Mouse (Mus musculus): ENCODE measurements around the gene Lemd2. TPM values are rescaled to one million over a fixed set of nuclear protein-coding genes. Genes with fewer than 3 reads are reported as not detected.

Lemd2 gene
- polyA plus RNA-seq, 2 experiments: 3.1 to 16.4 TPM

DNA sequence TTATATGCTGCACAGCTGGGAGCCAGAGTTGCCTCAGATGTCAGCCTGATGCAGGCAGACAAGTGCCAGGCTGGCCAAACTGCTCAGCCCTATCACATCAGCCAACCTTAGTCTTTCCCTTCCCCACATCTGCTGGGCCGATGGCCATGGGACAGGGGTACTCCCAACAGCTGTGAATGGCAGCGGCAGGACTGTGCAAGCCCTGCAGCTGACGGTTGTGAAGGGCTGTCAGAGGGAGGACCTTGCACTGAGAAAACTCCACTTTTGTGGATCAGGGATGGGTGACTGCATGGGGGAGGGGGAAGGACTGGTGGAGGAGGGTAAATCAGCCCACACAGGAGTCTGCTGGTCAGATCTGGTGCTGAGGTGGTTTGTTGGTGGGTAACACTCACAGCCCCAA is 22.4 kb upstream of the Lemd2 start:
- ATAC-seq (ENCODE audit: insufficient read depth) (no peak), DNase-seq (ENCODE audit: low read depth in 3 of 3, low spot score in 3 of 3) (no peak)
- Histone ChIP-seq H3K9me3 (ENCODE audit: control insufficient read depth, low read length) (no peaks in the 10 kb centered on the region), H3K4me3 (ENCODE audit: insufficient read depth in 1 of 2, low read depth in 2 of 2, low read length in 2 of 2) (no peak overlapping the region), H3K4me1 (replicated peaks; ENCODE audit: control insufficient read depth in 2 of 2, insufficient read depth in 2 of 2, low read length in 1 of 2) (no peaks in the 10 kb centered on the region), H3K4me2 (ENCODE audit: low read depth) (no peak overlapping the region), H3K36me3 (replicated peaks; ENCODE audit: control insufficient read depth, insufficient read depth, low read depth) (no peaks in the 10 kb centered on the region), H3K27me3 (ENCODE audit: control insufficient read depth, insufficient read depth, low read length) (no peaks in the 10 kb centered on the region), H3K27ac (no peak overlapping the region), H3K9ac (replicated peaks) (no peak overlapping the region)
- 51% methylated on average over 3 of the region's 3 CpGs for WGBS (ENCODE audit: insufficient replicate concordance)
- TF ChIP-seq EP300 (IDR thresholded peaks at IDR 0.05; ENCODE audit: low read depth) (no peak), CTCF (IDR thresholded peaks at IDR 0.05; ENCODE audit: low read depth) (no peak)

DNA sequence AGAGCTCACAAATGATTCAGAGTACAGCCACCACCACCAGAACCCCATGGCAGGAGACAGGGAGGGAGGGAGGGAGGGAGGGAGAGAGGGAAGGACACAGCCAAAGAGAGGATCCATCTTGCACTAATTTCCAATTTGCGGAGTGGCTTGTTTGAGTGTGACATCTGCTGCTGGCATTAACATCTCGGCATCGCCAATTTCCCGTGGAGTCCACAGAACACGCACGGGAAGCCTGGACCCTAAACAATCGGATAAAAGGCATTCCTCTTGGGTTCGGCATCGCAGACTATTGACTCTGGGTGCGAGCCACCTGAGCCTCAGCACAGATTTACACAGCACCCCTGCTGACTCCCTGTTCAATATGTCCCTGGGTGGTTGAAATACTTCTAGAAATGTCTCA is 21.5 kb upstream of the Lemd2 start:
- Histone ChIP-seq H3K36me3 (replicated peaks; ENCODE audit: control insufficient read depth, insufficient read depth, low read depth) (no peaks in the 10 kb centered on the region), H3K4me3 (ENCODE audit: insufficient read depth in 1 of 2, low read depth in 2 of 2, low read length in 2 of 2) (no peak overlapping the region), H3K4me2 (ENCODE audit: low read depth) (no peak overlapping the region), H3K27me3 (ENCODE audit: control insufficient read depth, insufficient read depth, low read length) (no peaks in the 10 kb centered on the region), H3K27ac (no peak overlapping the region), H3K9ac (replicated peaks) (no peak overlapping the region), H3K9me3 (ENCODE audit: control insufficient read depth, low read length) (no peaks in the 10 kb centered on the region), H3K4me1 (replicated peaks; ENCODE audit: control insufficient read depth in 2 of 2, insufficient read depth in 2 of 2, low read length in 1 of 2) (no peaks in the 10 kb centered on the region)
- 73% methylated on average over 10 of the region's 10 CpGs for WGBS (ENCODE audit: insufficient replicate concordance)
- ATAC-seq (ENCODE audit: insufficient read depth) (no peak), DNase-seq (ENCODE audit: low read depth in 3 of 3, low spot score in 3 of 3) (no peak)
- TF ChIP-seq CTCF (IDR thresholded peaks at IDR 0.05; ENCODE audit: low read depth) (no peak), EP300 (IDR thresholded peaks at IDR 0.05; ENCODE audit: low read depth) (no peak)

DNA sequence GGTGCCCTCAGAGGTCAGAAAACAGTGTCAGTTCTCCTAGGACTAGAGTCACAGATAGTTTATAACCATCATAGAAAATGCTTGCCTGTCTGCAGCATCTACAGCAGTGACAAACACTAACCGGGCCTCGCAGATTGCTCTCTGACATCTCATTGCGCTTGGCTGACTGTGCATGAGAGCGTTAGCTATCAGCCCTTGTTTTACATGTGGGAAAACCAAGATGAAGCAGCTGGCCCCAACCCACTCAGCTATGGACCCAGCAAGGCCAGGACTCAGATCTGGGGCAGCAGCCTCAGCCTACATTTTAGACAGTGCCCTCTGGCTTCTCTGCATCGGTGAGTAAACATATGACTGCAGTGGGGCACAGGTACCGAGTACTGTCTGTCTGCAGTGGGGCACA is 19.6 kb upstream of the Lemd2 start:
- ATAC-seq (ENCODE audit: insufficient read depth): no peak
- Histone ChIP-seq H3K27ac (no peak overlapping the region), H3K4me2 (ENCODE audit: low read depth) (no peak overlapping the region), H3K4me1 (replicated peaks; ENCODE audit: control insufficient read depth in 2 of 2, insufficient read depth in 2 of 2, low read length in 1 of 2) (no peaks in the 10 kb centered on the region), H3K9me3 (ENCODE audit: control insufficient read depth, low read length) (no peaks in the 10 kb centered on the region), H3K36me3 (replicated peaks; ENCODE audit: control insufficient read depth, insufficient read depth, low read depth) (no peaks in the 10 kb centered on the region), H3K27me3 (ENCODE audit: control insufficient read depth, insufficient read depth, low read length) (no peaks in the 10 kb centered on the region), H3K4me3 (ENCODE audit: insufficient read depth in 1 of 2, low read depth in 2 of 2, low read length in 2 of 2) (no peak overlapping the region), H3K9ac (replicated peaks) (no peak overlapping the region)
- DNase-seq (ENCODE audit: low read depth in 3 of 3, low spot score in 3 of 3): no peak
- TF ChIP-seq EP300 (IDR thresholded peaks at IDR 0.05; ENCODE audit: low read depth): no peak
- no peak for TF ChIP-seq CTCF (IDR thresholded peaks at IDR 0.05; ENCODE audit: low read depth)
- WGBS (ENCODE audit: insufficient replicate concordance): 75% methylated on average over 6 of the region's 6 CpGs

GRCm38 (mm10) chr17:27221562-27221961 is 17.3 kb upstream of the Lemd2 start:
- H3K9me3 ChIP-seq (ENCODE audit: control insufficient read depth, low read length): no peaks in the 10 kb centered on the region
- no peak overlapping the region for H3K4me2 ChIP-seq (ENCODE audit: low read depth)
- DNase-seq (ENCODE audit: low read depth in 3 of 3, low spot score in 3 of 3): no peak
- WGBS (ENCODE audit: insufficient replicate concordance): 71% methylated on average over 16 of the region's 16 CpGs
- H3K27me3 ChIP-seq (ENCODE audit: control insufficient read depth, insufficient read depth, low read length): no peaks in the 10 kb centered on the region
- H3K36me3 ChIP-seq (replicated peaks; ENCODE audit: control insufficient read depth, insufficient read depth, low read depth): no peaks in the 10 kb centered on the region
- H3K4me3 ChIP-seq (ENCODE audit: insufficient read depth in 1 of 2, low read depth in 2 of 2, low read length in 2 of 2): no peak overlapping the region
- TF ChIP-seq EP300 (IDR thresholded peaks at IDR 0.05; ENCODE audit: low read depth) (no peak), CTCF (IDR thresholded peaks at IDR 0.05; ENCODE audit: low read depth) (no peak)
- no peak for ATAC-seq (ENCODE audit: insufficient read depth)
- H3K9ac ChIP-seq (replicated peaks): no peak overlapping the region
- no peak overlapping the region for H3K27ac ChIP-seq
- H3K4me1 ChIP-seq (replicated peaks; ENCODE audit: control insufficient read depth in 2 of 2, insufficient read depth in 2 of 2, low read length in 1 of 2): no peaks in the 10 kb centered on the region

DNA sequence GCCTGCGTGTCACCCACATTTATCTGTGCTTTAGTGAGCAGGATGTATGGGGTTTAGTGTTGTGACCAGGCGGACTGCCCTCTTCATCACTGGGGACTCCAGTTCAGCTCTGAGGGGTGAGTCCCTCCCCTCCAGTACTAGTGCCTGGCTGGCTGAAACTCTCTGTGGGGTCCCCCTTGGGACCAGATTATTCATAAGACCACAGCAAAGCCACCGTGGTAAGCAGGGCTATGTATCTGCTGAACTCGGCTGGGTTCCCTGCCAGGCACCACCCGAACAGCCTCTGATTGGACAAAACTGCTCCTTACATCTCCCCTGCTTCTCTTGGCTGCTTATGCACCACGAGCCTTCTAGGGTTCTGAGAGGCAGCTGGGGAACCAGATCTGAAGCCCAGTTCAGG is 14.6 kb upstream of the Lemd2 start:
- H3K9me3 ChIP-seq (ENCODE audit: control insufficient read depth, low read length): no peaks in the 10 kb centered on the region
- TF ChIP-seq EP300 (IDR thresholded peaks at IDR 0.05; ENCODE audit: low read depth) (no peak), CTCF (IDR thresholded peaks at IDR 0.05; ENCODE audit: low read depth) (no peak)
- H3K27ac ChIP-seq: no peak overlapping the region
- H3K36me3 ChIP-seq (replicated peaks; ENCODE audit: control insufficient read depth, insufficient read depth, low read depth): no peaks in the 10 kb centered on the region
- H3K4me2 ChIP-seq (ENCODE audit: low read depth): no peak overlapping the region
- ATAC-seq (ENCODE audit: insufficient read depth): no peak
- no peak overlapping the region for H3K9ac ChIP-seq (replicated peaks)
- 43% methylated on average over 6 of the region's 6 CpGs for WGBS (ENCODE audit: insufficient replicate concordance)
- no peak for DNase-seq (ENCODE audit: low read depth in 3 of 3, low spot score in 3 of 3)
- no peaks in the 10 kb centered on the region for H3K27me3 ChIP-seq (ENCODE audit: control insufficient read depth, insufficient read depth, low read length)
- H3K4me1 ChIP-seq (replicated peaks; ENCODE audit: control insufficient read depth in 2 of 2, insufficient read depth in 2 of 2, low read length in 1 of 2): no peaks in the 10 kb centered on the region
- no peak overlapping the region for H3K4me3 ChIP-seq (ENCODE audit: insufficient read depth in 1 of 2, low read depth in 2 of 2, low read length in 2 of 2)

Data from liver, embryonic 14.5 days (tissue).